Mouse (Mus musculus) spleen, adult 2 months (tissue): ENCODE data around the gene Flywch2.

Source experiments
- CTCF ChIP-seq: fragments of 200-500 bp; IDR thresholded peaks from 2 replicates; pipeline ENCODE4 v1.5.1; 2011; ENCODE audit warnings: mild to moderate bottlenecking, inconsistent platforms; ENCODE audit not compliant: insufficient read depth, insufficient read length, insufficient replicate concordance; ENCODE audit errors: extremely low read depth
- POLR2A ChIP-seq: fragments of 200-500 bp; IDR thresholded peaks from 2 replicates; pipeline ENCODE4 v1.6.1; 2011; ENCODE audit warnings: low read depth, low read length, inconsistent platforms

DNA sequence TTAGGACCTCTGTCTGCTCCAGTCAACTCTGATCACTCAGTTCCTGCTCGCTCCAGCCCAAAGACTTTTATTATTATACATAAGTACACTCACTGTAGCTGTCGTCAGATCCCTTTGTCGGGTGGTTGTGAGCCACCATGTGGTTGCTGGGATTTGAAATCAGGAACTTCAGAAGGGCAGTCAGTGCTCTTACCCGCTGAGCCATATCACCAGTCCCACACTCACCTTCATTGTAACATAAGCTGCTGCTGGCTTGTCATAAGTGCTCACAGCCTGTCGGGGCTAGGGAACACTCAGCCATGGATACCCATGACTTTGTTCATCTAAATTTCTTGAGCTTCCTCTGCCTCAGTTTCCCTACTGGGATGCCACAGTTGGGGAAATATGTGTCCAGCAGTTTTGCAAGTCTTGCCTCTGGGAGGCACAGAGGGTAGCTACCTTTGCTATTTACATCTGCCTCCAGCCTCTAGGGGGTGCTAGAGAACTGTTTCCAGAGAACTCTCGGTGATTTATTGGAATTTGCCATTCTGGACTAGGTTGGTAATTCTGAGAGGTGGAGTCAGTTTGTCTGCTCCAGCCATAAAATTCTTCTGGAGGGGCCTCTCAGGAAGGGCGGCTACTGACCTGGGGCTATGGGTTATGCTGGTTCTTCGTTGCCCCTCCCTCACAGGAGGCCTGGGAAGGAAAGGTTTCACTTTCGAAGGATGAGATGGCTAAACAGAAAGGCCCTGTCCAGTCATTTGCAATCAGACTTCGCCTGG lies 37.1 kb downstream of the Flywch2 start:
- TF ChIP-seq POLR2A, result no peak
- TF ChIP-seq CTCF, result peak; percentile 21; the same call in 1 of the 2 replicates
